Mouse (Mus musculus): Measurements from ENCODE around the gene Entpd5. TPM values are rescaled to one million over a fixed set of nuclear protein-coding genes. Genes with fewer than 3 reads are reported as not detected.

The Entpd5 gene
- total RNA-seq, 1 experiment from 2014 or later: 86.0 TPM

- peak; percentile 27 for DNase-seq
Measured at GRCm38 (mm10) chr12:84327111-84327512, 81.7 kb downstream of the Entpd5 start.

Other genes starting within 250 kb of the Entpd5 start
- 18.7 and 25.7 TPM in 2 replicates for gene Elmsan1, start 190.1 kb downstream of the Entpd5 start, total RNA-seq (2021)
- gene Ptgr2, start 123.8 kb downstream of the Entpd5 start, total RNA-seq (2021): 132 and 143 TPM in 2 replicates
- 42.2 and 52.6 TPM in 2 replicates for gene Zfp410, start 92.2 kb downstream of the Entpd5 start, total RNA-seq (2021)
- gene Coq6, start 47.4 kb downstream of the Entpd5 start, total RNA-seq (2021): 95.0 and 97.5 TPM in 2 replicates
- gene Fam161b, start 47.2 kb downstream of the Entpd5 start, total RNA-seq (2021): 2.0 and 3.0 TPM in 2 replicates
- 3.9 and 7.2 TPM in 2 replicates for gene Bbof1, start within 50 bp of the Entpd5 start, total RNA-seq (2021)
- gene Rnf113a2, start 8.2 kb upstream of the Entpd5 start, total RNA-seq (2021): 17.1 and 20.8 TPM in 2 replicates
- gene Aldh6a1, start 42.0 kb upstream of the Entpd5 start, total RNA-seq (2021): 232 and 242 TPM in 2 replicates
- 11.6 and 15.2 TPM in 2 replicates for gene Lin52, start 42.4 kb upstream of the Entpd5 start, total RNA-seq (2021)
- not detected in 2 replicates for gene Vsx2, start 160.7 kb upstream of the Entpd5 start, total RNA-seq (2021)
- gene Abcd4, start 208.4 kb upstream of the Entpd5 start, total RNA-seq (2021): 10.7 and 13.2 TPM in 2 replicates
- gene Vrtn, start 232.0 kb upstream of the Entpd5 start, total RNA-seq (2021): not detected in 2 replicates

All from adrenal gland, postnatal 14 days (tissue).